Mouse (Mus musculus): ENCODE measurements at regions not wholly inside any gene's neighbourhood (a gene's known extent, or its start where the extent isn't known, plus 50 kb on each side); places are given as distances from the start of the nearest gene placed in this dataset.

- TF ChIP-seq CTCF (IDR thresholded peaks at IDR 0.05; ENCODE audit: low read depth, low read length) (no peak), POLR2A (IDR thresholded peaks at IDR 0.05; ENCODE audit: borderline replicate concordance, low read depth, low read length) (no peak)
Measured at GRCm38 (mm10) chr12:74595208-74595607, 279.0 kb upstream of the Gm11042 start.
